Mouse (Mus musculus): ENCODE results near the gene Fam83d. TPM values are rescaled to one million over a fixed set of nuclear protein-coding genes. Genes with fewer than 3 reads are reported as not detected.
"Not testable (repeated sequence)": the region's sequence is repeated elsewhere in the genome, so short reads cannot be mapped to it uniquely, and the experiment has no call there.

Fam83d gene
- polyA plus RNA-seq, 1 experiment from 2014 or later, result 54.0 TPM

- Histone ChIP-seq H3K4me3 (ENCODE audit: low read depth, low read length) (no peak overlapping the region), H3K9ac (ENCODE audit: low read length) (no peak overlapping the region), H3K4me1 (replicated peaks; ENCODE audit: control insufficient read depth, insufficient read depth, low read length) (no peaks in the 10 kb centered on the region), H3K27me3 (ENCODE audit: control insufficient read depth, insufficient read depth, low read length) (no peaks in the 10 kb centered on the region), H3K9me3 (ENCODE audit: control insufficient read depth, low read length) (no peaks in the 10 kb centered on the region), H3K4me2 (ENCODE audit: low read depth, low read length, severe bottlenecking) (no peak overlapping the region), H3K36me3 (ENCODE audit: control insufficient read depth, insufficient read depth, low read length) (no peaks in the 10 kb centered on the region), H3K27ac (ENCODE audit: low read depth, low read length) (no peak overlapping the region)
- ATAC-seq (replicated peaks; ENCODE audit: low FRiP score) (no peak), DNase-seq (ENCODE audit: low spot score) (no peak)
- 42% methylated on average over 7 of the region's 7 CpGs for WGBS
Measured at GRCm38 (mm10) chr2:158728061-158728815, 39.7 kb upstream of the Fam83d start.

- no peak for DNase-seq (ENCODE audit: low spot score)
- WGBS, result 64% methylated on average over 3 of the region's 3 CpGs
Measured at GRCm38 (mm10) chr2:158730896-158731295, 37.0 kb upstream of the Fam83d start.

GRCm38 (mm10) chr2:158732521-158732920 is 35.4 kb upstream of the Fam83d start:
- Histone ChIP-seq H3K4me2 (ENCODE audit: low read depth, low read length, severe bottlenecking) (no peak overlapping the region), H3K4me1 (replicated peaks; ENCODE audit: control insufficient read depth, insufficient read depth, low read length) (no peaks in the 10 kb centered on the region), H3K27ac (ENCODE audit: low read depth, low read length) (no peak overlapping the region), H3K9ac (ENCODE audit: low read length) (no peak overlapping the region), H3K4me3 (ENCODE audit: low read depth, low read length) (no peak overlapping the region), H3K27me3 (ENCODE audit: control insufficient read depth, insufficient read depth, low read length) (no peaks in the 10 kb centered on the region), H3K36me3 (ENCODE audit: control insufficient read depth, insufficient read depth, low read length) (no peaks in the 10 kb centered on the region), H3K9me3 (ENCODE audit: control insufficient read depth, low read length) (no peaks in the 10 kb centered on the region)
- ATAC-seq (replicated peaks; ENCODE audit: low FRiP score), result no peak
- DNase-seq (ENCODE audit: low spot score), result no peak
- 85% methylated on average over 9 of the region's 9 CpGs for WGBS

More at GRCm38 (mm10) chr2:158730896-158731295, 37.0 kb upstream of the Fam83d start:
- no peak overlapping the region for H3K9ac ChIP-seq (ENCODE audit: low read length)
- H3K4me2 ChIP-seq (ENCODE audit: low read depth, low read length, severe bottlenecking), result no peak overlapping the region
- no peaks in the 10 kb centered on the region for H3K9me3 ChIP-seq (ENCODE audit: control insufficient read depth, low read length)
- no peaks in the 10 kb centered on the region for H3K4me1 ChIP-seq (replicated peaks; ENCODE audit: control insufficient read depth, insufficient read depth, low read length)
- no peak overlapping the region for H3K4me3 ChIP-seq (ENCODE audit: low read depth, low read length)
- no peak for ATAC-seq (replicated peaks; ENCODE audit: low FRiP score)
- no peaks in the 10 kb centered on the region for H3K36me3 ChIP-seq (ENCODE audit: control insufficient read depth, insufficient read depth, low read length)
- H3K27ac ChIP-seq (ENCODE audit: low read depth, low read length), result no peak overlapping the region
- no peaks in the 10 kb centered on the region for H3K27me3 ChIP-seq (ENCODE audit: control insufficient read depth, insufficient read depth, low read length)

GRCm38 (mm10) chr2:158733136-158733535 is 34.8 kb upstream of the Fam83d start:
- H3K4me1 ChIP-seq (replicated peaks; ENCODE audit: control insufficient read depth, insufficient read depth, low read length), result no peaks in the 10 kb centered on the region
- H3K9ac ChIP-seq (ENCODE audit: low read length), result no peak overlapping the region
- 92% methylated on average over 4 of the region's 4 CpGs for WGBS
- no peaks in the 10 kb centered on the region for H3K27me3 ChIP-seq (ENCODE audit: control insufficient read depth, insufficient read depth, low read length)
- no peak overlapping the region for H3K27ac ChIP-seq (ENCODE audit: low read depth, low read length)
- DNase-seq (ENCODE audit: low spot score), result no peak
- H3K9me3 ChIP-seq (ENCODE audit: control insufficient read depth, low read length), result no peaks in the 10 kb centered on the region
- H3K36me3 ChIP-seq (ENCODE audit: control insufficient read depth, insufficient read depth, low read length), result no peaks in the 10 kb centered on the region
- ATAC-seq (replicated peaks; ENCODE audit: low FRiP score), result no peak
- no peak overlapping the region for H3K4me2 ChIP-seq (ENCODE audit: low read depth, low read length, severe bottlenecking)
- H3K4me3 ChIP-seq (ENCODE audit: low read depth, low read length), result no peak overlapping the region

- DNase-seq (ENCODE audit: low spot score) (no peak), ATAC-seq (replicated peaks; ENCODE audit: low FRiP score) (no peak)
- H3K9ac ChIP-seq (ENCODE audit: low read length), result no peak overlapping the region
- H3K27me3 ChIP-seq (ENCODE audit: control insufficient read depth, insufficient read depth, low read length), result no peaks in the 10 kb centered on the region
- H3K4me3 ChIP-seq (ENCODE audit: low read depth, low read length), result no peak overlapping the region
- no peak overlapping the region for H3K27ac ChIP-seq (ENCODE audit: low read depth, low read length)
- H3K36me3 ChIP-seq (ENCODE audit: control insufficient read depth, insufficient read depth, low read length), result no peaks in the 10 kb centered on the region
- H3K9me3 ChIP-seq (ENCODE audit: control insufficient read depth, low read length), result no peaks in the 10 kb centered on the region
- WGBS, result 91% methylated on average over 6 of the region's 6 CpGs
- H3K4me1 ChIP-seq (replicated peaks; ENCODE audit: control insufficient read depth, insufficient read depth, low read length), result no peaks in the 10 kb centered on the region
- H3K4me2 ChIP-seq (ENCODE audit: low read depth, low read length, severe bottlenecking), result no peak overlapping the region
Measured at GRCm38 (mm10) chr2:158733914-158734313, 34.0 kb upstream of the Fam83d start.

- H3K4me1 ChIP-seq (replicated peaks; ENCODE audit: control insufficient read depth, insufficient read depth, low read length), result no peaks in the 10 kb centered on the region
- H3K4me2 ChIP-seq (ENCODE audit: low read depth, low read length, severe bottlenecking), result no peak overlapping the region
- DNase-seq (ENCODE audit: low spot score), result no peak
- H3K27me3 ChIP-seq (ENCODE audit: control insufficient read depth, insufficient read depth, low read length), result no peaks in the 10 kb centered on the region
- H3K9me3 ChIP-seq (ENCODE audit: control insufficient read depth, low read length), result no peaks in the 10 kb centered on the region
- 96% methylated on average over 7 of the region's 7 CpGs for WGBS
- ATAC-seq (replicated peaks; ENCODE audit: low FRiP score), result no peak
- no peak overlapping the region for H3K27ac ChIP-seq (ENCODE audit: low read depth, low read length)
- H3K36me3 ChIP-seq (ENCODE audit: control insufficient read depth, insufficient read depth, low read length), result no peaks in the 10 kb centered on the region
- no peak overlapping the region for H3K9ac ChIP-seq (ENCODE audit: low read length)
- H3K4me3 ChIP-seq (ENCODE audit: low read depth, low read length), result no peak overlapping the region
Measured at GRCm38 (mm10) chr2:158734500-158735152, 33.3 kb upstream of the Fam83d start.

- Histone ChIP-seq H3K9ac (ENCODE audit: low read length) (no peak overlapping the region), H3K9me3 (ENCODE audit: control insufficient read depth, low read length) (no peaks in the 10 kb centered on the region), H3K4me1 (replicated peaks; ENCODE audit: control insufficient read depth, insufficient read depth, low read length) (no peaks in the 10 kb centered on the region), H3K4me2 (ENCODE audit: low read depth, low read length, severe bottlenecking) (no peak overlapping the region), H3K36me3 (ENCODE audit: control insufficient read depth, insufficient read depth, low read length) (no peaks in the 10 kb centered on the region), H3K27ac (ENCODE audit: low read depth, low read length) (no peak overlapping the region), H3K27me3 (ENCODE audit: control insufficient read depth, insufficient read depth, low read length) (no peaks in the 10 kb centered on the region), H3K4me3 (ENCODE audit: low read depth, low read length) (no peak overlapping the region)
- no peak for DNase-seq (ENCODE audit: low spot score)
- ATAC-seq (replicated peaks; ENCODE audit: low FRiP score), result no peak
- 91% methylated on average over 8 of the region's 8 CpGs for WGBS
Measured at GRCm38 (mm10) chr2:158735340-158735739, 32.6 kb upstream of the Fam83d start.

GRCm38 (mm10) chr2:158736247-158736646 is 31.6 kb upstream of the Fam83d start:
- H3K4me3 ChIP-seq (ENCODE audit: low read depth, low read length); H3K27me3 ChIP-seq (ENCODE audit: control insufficient read depth, insufficient read depth, low read length); DNase-seq (ENCODE audit: low spot score); H3K27ac ChIP-seq (ENCODE audit: low read depth, low read length); H3K4me1 ChIP-seq (replicated peaks; ENCODE audit: control insufficient read depth, insufficient read depth, low read length); H3K4me2 ChIP-seq (ENCODE audit: low read depth, low read length, severe bottlenecking); ATAC-seq (replicated peaks; ENCODE audit: low FRiP score); H3K36me3 ChIP-seq (ENCODE audit: control insufficient read depth, insufficient read depth, low read length); H3K9me3 ChIP-seq (ENCODE audit: control insufficient read depth, low read length); H3K9ac ChIP-seq (ENCODE audit: low read length): not testable (repeated sequence)
- WGBS, result 85% methylated on average over 4 of the region's 4 CpGs

GRCm38 (mm10) chr2:158738591-158738990 is 29.3 kb upstream of the Fam83d start:
- WGBS, result 73% methylated on average over 11 of the region's 11 CpGs
- Histone ChIP-seq H3K4me3 (ENCODE audit: low read depth, low read length) (no peak overlapping the region), H3K36me3 (ENCODE audit: control insufficient read depth, insufficient read depth, low read length) (no peaks in the 10 kb centered on the region), H3K4me1 (replicated peaks; ENCODE audit: control insufficient read depth, insufficient read depth, low read length) (no peaks in the 10 kb centered on the region), H3K4me2 (ENCODE audit: low read depth, low read length, severe bottlenecking) (no peak overlapping the region), H3K9me3 (ENCODE audit: control insufficient read depth, low read length) (no peaks in the 10 kb centered on the region), H3K9ac (ENCODE audit: low read length) (no peak overlapping the region), H3K27me3 (ENCODE audit: control insufficient read depth, insufficient read depth, low read length) (no peaks in the 10 kb centered on the region), H3K27ac (ENCODE audit: low read depth, low read length) (no peak overlapping the region)
- ATAC-seq (replicated peaks; ENCODE audit: low FRiP score) (no peak), DNase-seq (ENCODE audit: low spot score) (no peak)
